Mouse (Mus musculus) MEL (cell line): Measurements from ENCODE around the gene Ppp6r2.
A peak's percentile ranks its signal among the peaks of the same experiment; 100 is the strongest.

ENCODE experiments used
- CTCF ChIP-seq, 3 experiments: IDR thresholded peaks in 2 of 3; conservative IDR thresholded peaks in 1 of 3; 2 replicates each; pipeline ENCODE4 v1.5.1; 2011 to 2012; ENCODE audit warnings: low read length in 3 of 3, low read depth in 2 of 3, mild to moderate bottlenecking in 2 of 3, improper control_type of control experiment in 1 of 3, inconsistent platforms in 1 of 3, mixed read lengths in 1 of 3, moderate library complexity in 1 of 3; ENCODE audit not compliant: control insufficient read depth in 1 of 3, insufficient read depth in 1 of 3, poor library complexity in 1 of 3, severe bottlenecking in 1 of 3
- EP300 ChIP-seq, 2 experiments: IDR thresholded peaks; 2 replicates each; pipeline ENCODE4 v1.6.1; 2011; ENCODE audit warnings: improper control_type of control experiment in 2 of 2, low read length in 2 of 2, low read depth in 1 of 2, mild to moderate bottlenecking in 1 of 2
- ETS1 ChIP-seq: IDR thresholded peaks from 2 replicates; pipeline ENCODE4 v1.6.1; 2012; ENCODE audit warnings: low read depth, mild to moderate bottlenecking, inconsistent platforms, low read length, improper control_type of control experiment, moderate library complexity
- GATA1 ChIP-seq: IDR thresholded peaks from 2 replicates; pipeline ENCODE4 v1.6.1; 2011; ENCODE audit warnings: low read depth, low read length, improper control_type of control experiment
- MYC ChIP-seq: IDR thresholded peaks from 2 replicates; pipeline ENCODE4 v1.6.1; 2011; ENCODE audit warnings: low read depth, mild to moderate bottlenecking, low read length, improper control_type of control experiment, moderate library complexity
- POLR2A ChIP-seq, 2 experiments: IDR thresholded peaks; 2 replicates each; pipeline ENCODE4 v1.6.1; 2011 to 2012; ENCODE audit warnings: low read length in 2 of 2, mild to moderate bottlenecking in 2 of 2, control low read depth in 1 of 2, improper control_type of control experiment in 1 of 2, low read depth in 1 of 2, moderate library complexity in 1 of 2; ENCODE audit not compliant: control insufficient read depth in 1 of 2, insufficient read depth in 1 of 2, poor library complexity in 1 of 2
- TAL1 ChIP-seq: IDR thresholded peaks from 2 replicates; pipeline ENCODE4 v1.6.1; 2012; ENCODE audit warnings: mild to moderate bottlenecking, inconsistent platforms, low read length, moderate library complexity, mixed read lengths

GRCm38 (mm10) chr15:89316146-89316545 lies 104.8 kb downstream of the Ppp6r2 start:
- peak; percentile 74 to 88 (median 77) for TF ChIP-seq CTCF (IDR thresholded peaks at IDR 0.05 in 2 of 3, conservative IDR thresholded peaks at IDR 0.05 in 1 of 3; ENCODE audit: control insufficient read depth in 1 of 3, insufficient read depth in 1 of 3, low read depth in 2 of 3, low read length in 3 of 3, poor library complexity in 1 of 3, severe bottlenecking in 1 of 3)
- no peak for TF ChIP-seq POLR2A (IDR thresholded peaks at IDR 0.05; ENCODE audit: control insufficient read depth in 1 of 2, insufficient read depth in 1 of 2, low read depth in 1 of 2, low read length in 2 of 2, poor library complexity in 1 of 2)
- TF ChIP-seq TAL1 = no peak
- TF ChIP-seq EP300 (IDR thresholded peaks at IDR 0.05; ENCODE audit: low read depth in 1 of 2, low read length in 2 of 2) = no peak
- no peak for TF ChIP-seq GATA1
- no peak for TF ChIP-seq ETS1
- 0 out of 2 replicates have a peak, but pooled peaks have one; percentile 34 for TF ChIP-seq MYC
